In genomic region chr2:81939360-81939759, GRCm38 (mm10) we compare ENCODE assay signal across 33 mouse cellular contexts.
"Had no signal": no experiment of that assay in that cellular context is flagged by ENCODE, and none has a peak within 500 bp of the region (broad histone marks: within the 10 kb centered on the region; RNA-seq: fewer than 3 reads in every experiment).

No protein-coding gene starts in this region.

- ATAC-seq: liver, embryonic 12.5 days; liver, postnatal 0 days; lung, postnatal 0 days; midbrain, embryonic 13.5 days; midbrain, embryonic 15.5 days; midbrain, embryonic 16.5 days had no signal

- H3K36me3 ChIP-seq: limb, embryonic 10.5 days; limb, embryonic 12.5 days; limb, embryonic 13.5 days; limb, embryonic 15.5 days; liver, embryonic 12.5 days; liver, embryonic 13.5 days; liver, embryonic 15.5 days; lung, embryonic 15.5 days; midbrain, embryonic 10.5 days; midbrain, embryonic 12.5 days; midbrain, embryonic 13.5 days; midbrain, embryonic 15.5 days; neural tube, embryonic 12.5 days; neural tube, embryonic 13.5 days had no signal

- H3K4me2 ChIP-seq: limb, embryonic 12.5 days; limb, embryonic 13.5 days; limb, embryonic 15.5 days; liver, embryonic 11.5 days; liver, embryonic 12.5 days; liver, embryonic 13.5 days; liver, embryonic 15.5 days; lung, embryonic 14.5 days; lung, embryonic 15.5 days; midbrain, embryonic 11.5 days; midbrain, embryonic 12.5 days; midbrain, embryonic 13.5 days; midbrain, embryonic 15.5 days; neural tube, embryonic 12.5 days; neural tube, embryonic 13.5 days had no signal

- H3K9me3 ChIP-seq: limb, embryonic 10.5 days; limb, embryonic 12.5 days; limb, embryonic 13.5 days; limb, embryonic 15.5 days; liver, embryonic 12.5 days; liver, embryonic 13.5 days; liver, embryonic 15.5 days; lung, embryonic 15.5 days; midbrain, embryonic 10.5 days; midbrain, embryonic 12.5 days; midbrain, embryonic 13.5 days; midbrain, embryonic 15.5 days; neural tube, embryonic 12.5 days; neural tube, embryonic 13.5 days had no signal

- DNase-seq: left cerebral cortex, postnatal 4 days; liver; liver, embryonic 13.5 days; liver, postnatal 0 days; lung, adult 18-20 months; lung, adult 2 months; lung, embryonic 14.5 days; lung, postnatal 10 days; lung, postnatal 14 days; lung, postnatal 36 days; lung, postnatal 4 days; midbrain, embryonic 14.5 days had no signal

- H3K4me1 ChIP-seq: limb, embryonic 12.5 days; limb, embryonic 13.5 days; limb, embryonic 15.5 days; liver, embryonic 12.5 days; liver, embryonic 13.5 days; liver, embryonic 15.5 days; lung, embryonic 15.5 days; megakaryocyte, embryonic 14.5 days; midbrain, embryonic 10.5 days; midbrain, embryonic 12.5 days; midbrain, embryonic 13.5 days; midbrain, embryonic 15.5 days; neural tube, embryonic 12.5 days; neural tube, embryonic 13.5 days had no signal

- H3K9ac ChIP-seq: limb, embryonic 12.5 days; limb, embryonic 13.5 days; limb, embryonic 15.5 days; liver, embryonic 12.5 days; liver, embryonic 13.5 days; liver, embryonic 14.5 days; liver, embryonic 15.5 days; liver, postnatal 0 days; lung, embryonic 14.5 days; lung, embryonic 15.5 days; midbrain, embryonic 12.5 days; midbrain, embryonic 13.5 days; midbrain, embryonic 15.5 days; neural tube, embryonic 12.5 days; neural tube, embryonic 13.5 days had no signal

- H3K4me3 ChIP-seq: limb, embryonic 10.5 days; limb, embryonic 12.5 days; limb, embryonic 13.5 days; limb, embryonic 15.5 days; liver, embryonic 12.5 days; liver, embryonic 13.5 days; liver, embryonic 15.5 days; lung, embryonic 15.5 days; megakaryocyte, embryonic 14.5 days; midbrain, embryonic 10.5 days; midbrain, embryonic 12.5 days; midbrain, embryonic 13.5 days; midbrain, embryonic 15.5 days; myocyte; neural tube, embryonic 12.5 days; neural tube, embryonic 13.5 days had no signal

- H3K27ac ChIP-seq: limb, embryonic 10.5 days; limb, embryonic 12.5 days; limb, embryonic 13.5 days; limb, embryonic 15.5 days; liver, embryonic 12.5 days; liver, embryonic 13.5 days; liver, embryonic 14.5 days; liver, embryonic 15.5 days; lung, embryonic 15.5 days; macrophage; midbrain, embryonic 10.5 days; midbrain, embryonic 12.5 days; midbrain, embryonic 13.5 days; midbrain, embryonic 15.5 days; neural tube, embryonic 12.5 days; neural tube, embryonic 13.5 days had no signal

- H3K27me3 ChIP-seq: limb, embryonic 12.5 days; limb, embryonic 13.5 days; limb, embryonic 15.5 days; liver, embryonic 12.5 days; liver, embryonic 13.5 days; liver, embryonic 15.5 days; lung, embryonic 15.5 days; megakaryocyte, embryonic 14.5 days; midbrain, embryonic 12.5 days; midbrain, embryonic 13.5 days; midbrain, embryonic 15.5 days; neural tube, embryonic 12.5 days; neural tube, embryonic 13.5 days had no signal
